In the genomic region with DNA sequence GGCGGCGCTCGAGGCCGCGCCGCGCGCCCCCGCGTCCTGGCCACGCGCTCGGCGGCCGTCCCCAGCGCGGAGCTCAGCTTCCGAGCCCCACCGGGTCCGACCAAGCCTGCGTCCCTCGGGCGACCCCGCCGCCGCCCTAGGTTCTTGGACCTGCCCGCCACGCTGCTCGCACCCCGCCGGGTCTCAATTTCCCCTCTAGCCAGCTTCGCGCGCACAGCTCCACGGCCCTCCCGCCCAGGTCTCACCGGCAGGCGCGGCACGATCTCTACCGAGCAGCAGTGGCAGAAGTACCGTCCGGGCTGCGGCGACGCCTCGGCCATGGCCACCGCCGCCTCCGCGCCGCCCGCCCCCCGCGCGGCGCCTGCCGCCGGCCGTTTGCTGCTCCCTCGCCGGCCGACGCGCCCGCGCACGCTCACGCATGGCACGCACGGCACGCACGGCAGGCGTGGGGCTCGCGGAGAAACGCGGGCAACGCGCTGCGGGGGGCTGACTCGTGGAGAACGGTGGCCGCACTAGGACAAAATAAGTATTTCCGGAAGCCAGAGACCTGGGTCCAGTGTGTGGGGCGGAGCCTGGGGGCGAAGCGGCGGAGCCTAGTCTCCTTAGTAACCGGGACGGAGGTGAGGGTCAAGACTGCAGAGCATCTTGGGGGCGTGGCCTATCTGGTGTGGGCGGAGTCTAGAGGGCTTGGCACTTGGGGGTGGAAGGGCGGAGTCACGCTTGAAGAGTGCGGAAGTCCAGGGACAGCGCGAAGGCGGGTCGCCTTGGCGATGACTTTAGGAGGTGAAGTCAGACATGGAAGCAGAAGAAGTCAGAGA, we compare ENCODE assay signal across 8 mouse cellular contexts. TPM values are rescaled to one million over a fixed set of nuclear protein-coding genes. Genes with fewer than 3 reads are reported as not detected.
DNase-seq lines count a peak whose midpoint lies in the region; ATAC-seq lines count a peak whose summit lies in the region.

TSS of gene Rnf126 (minus strand) at position 445 of the 818 bp plus-strand sequence.

- DNase-seq in R1 (ENCODE audit: low read depth, low spot score), result peak; percentile 100
- DNase-seq in cerebellum, postnatal 25 days, result peak; percentile 100
- peak; percentile 99 for DNase-seq in frontal cortex, postnatal 25 days (ENCODE audit: low spot score in 2 of 2)
- DNase-seq in hindbrain, embryonic 14.5 days (ENCODE audit: low spot score), result peak; percentile 96
- DNase-seq in layer of hippocampus, postnatal 36 days, result peak; percentile 99
- DNase-seq in lung, postnatal 36 days, result peak; percentile 99
- peak; percentile 100 for DNase-seq in retina, postnatal 1 day
- peak; percentile 99 for DNase-seq in urinary bladder, adult 18-20 months (ENCODE audit: low spot score in 2 of 2)

- H3K4me1 ChIP-seq in hindbrain, embryonic 14.5 days (replicated peaks; ENCODE audit: control insufficient read depth, insufficient read depth, low read length), result peaks cover 20% of the 10 kb centered on the region

- no peaks in the 10 kb centered on the region for H3K27me3 ChIP-seq in hindbrain, embryonic 14.5 days (ENCODE audit: control insufficient read depth, insufficient read depth, low read length)

- peaks cover 8% of the 10 kb centered on the region for H3K36me3 ChIP-seq in hindbrain, embryonic 14.5 days (replicated peaks; ENCODE audit: control insufficient read depth, insufficient read depth)

- WGBS in hindbrain, embryonic 14.5 days, result under 1% methylated on average over 82 of the region's 101 CpGs

- peak within 1 kb of the TSS; percentile 90 for H3K27ac ChIP-seq in hindbrain, embryonic 14.5 days

- H3K4me3 ChIP-seq in hindbrain, embryonic 14.5 days (replicated peaks; ENCODE audit: low read length), result peak within 1 kb of the TSS; percentile 88

- H3K9ac ChIP-seq in hindbrain, embryonic 14.5 days, result peak within 1 kb of the TSS; percentile 87

- H3K9me3 ChIP-seq in hindbrain, embryonic 14.5 days (ENCODE audit: control insufficient read depth, low read length), result no peaks in the 10 kb centered on the region

- peak within 1 kb of the TSS; percentile 95 for H3K4me2 ChIP-seq in hindbrain, embryonic 14.5 days (replicated peaks)

- ATAC-seq in hindbrain, embryonic 14.5 days (ENCODE audit: low FRiP score), result peak; percentile 89

RNA-seq across cellular contexts. Expression of gene Rnf126, which starts in this region (rescaled TPM):
- polyA plus RNA-seq in hindbrain, embryonic 14.5 days (2014; fragmentation: Nextera tagmentation; extraction: Ambion mirVana), result 92.8 and 96.7 TPM in 2 replicates
- 10 to 100 TPM; 81.4 to 82.9 TPM for total RNA-seq in layer of hippocampus, postnatal 36 days (2021)

Comparison
In these comparisons a context has a peak if more than half of its experiments do, and no peak if none do; other contexts are left out.
1. Peak in every context shown above with its lines: DNase-seq, ATAC-seq, H3K4me3 ChIP-seq and H3K27ac ChIP-seq.